Mouse (Mus musculus): ENCODE measurements around the gene Nrp2. TPM values are rescaled to one million over a fixed set of nuclear protein-coding genes. Genes with fewer than 3 reads are reported as not detected.

The Nrp2 gene
- polyA plus RNA-seq, 1 experiment from 2014 or later: 23.4 TPM

DNA sequence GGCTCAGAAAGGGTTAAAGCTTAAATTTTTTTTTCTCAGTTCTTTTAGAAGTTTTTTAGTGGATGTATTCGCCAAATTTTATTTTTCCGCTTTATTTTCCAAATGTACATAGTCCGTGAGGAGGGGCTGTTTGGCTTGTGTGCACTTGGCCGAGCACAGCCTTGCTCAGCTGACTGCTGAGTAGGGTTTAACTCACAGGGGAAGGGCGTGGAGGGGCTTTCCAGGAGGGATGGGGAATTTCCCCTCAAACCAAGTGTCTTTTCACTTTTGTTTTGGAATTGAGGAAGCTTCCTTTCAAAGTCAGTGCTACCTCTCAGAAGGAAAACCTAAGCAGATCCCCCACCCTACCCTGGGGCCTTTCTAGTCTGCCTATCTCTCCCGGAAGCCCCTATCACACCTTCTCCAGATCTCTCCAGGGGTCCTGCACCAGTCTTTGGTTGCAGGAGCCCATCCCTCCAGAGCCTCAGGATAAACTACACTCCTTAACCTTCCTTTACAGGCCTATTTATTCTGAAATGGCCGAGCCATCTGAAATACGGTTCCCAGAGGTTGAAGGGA lies 33.4 kb downstream of the Nrp2 start:
- no peak overlapping the region for H3K4me3 ChIP-seq (ENCODE audit: low read depth, low read length)
- no peaks in the 10 kb centered on the region for H3K36me3 ChIP-seq (ENCODE audit: control insufficient read depth, insufficient read depth, low read length)
- no peaks in the 10 kb centered on the region for H3K27me3 ChIP-seq (ENCODE audit: control insufficient read depth, insufficient read depth, low read depth, low read length)
- H3K9me3 ChIP-seq (replicated peaks; ENCODE audit: control insufficient read depth, low read length, poor library complexity, severe bottlenecking): no peaks in the 10 kb centered on the region
- H3K4me1 ChIP-seq (ENCODE audit: control insufficient read depth, insufficient read depth, low read length): peaks cover 12% of the 10 kb centered on the region
- no peak overlapping the region for H3K9ac ChIP-seq (ENCODE audit: low read depth, low read length)
- ATAC-seq: no peak
- H3K27ac ChIP-seq (ENCODE audit: low read length): no peak overlapping the region
- no peak overlapping the region for H3K4me2 ChIP-seq (ENCODE audit: low read length)
- 66% methylated on average over 8 of the region's 8 CpGs for WGBS

DNA sequence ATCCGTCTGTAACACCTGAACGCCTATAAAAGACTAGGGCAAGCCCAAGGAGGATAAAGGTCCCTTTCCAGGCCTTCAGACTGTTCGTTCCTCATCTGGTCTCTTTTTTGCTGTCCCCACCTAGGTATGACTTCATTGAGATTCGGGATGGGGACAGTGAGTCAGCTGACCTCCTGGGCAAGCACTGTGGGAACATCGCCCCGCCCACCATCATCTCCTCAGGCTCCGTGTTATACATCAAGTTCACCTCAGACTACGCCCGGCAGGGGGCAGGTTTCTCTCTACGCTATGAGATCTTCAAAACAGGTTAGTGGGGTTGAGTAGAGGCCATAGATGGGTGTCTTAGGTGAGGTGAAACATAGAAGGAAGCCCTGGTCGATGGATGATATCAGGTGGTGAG lies 35.1 kb downstream of the Nrp2 start:
- Histone ChIP-seq H3K9me3 (replicated peaks; ENCODE audit: control insufficient read depth, low read length, poor library complexity, severe bottlenecking) (no peaks in the 10 kb centered on the region), H3K9ac (ENCODE audit: low read depth, low read length) (no peak overlapping the region), H3K36me3 (ENCODE audit: control insufficient read depth, insufficient read depth, low read length) (no peaks in the 10 kb centered on the region), H3K4me1 (ENCODE audit: control insufficient read depth, insufficient read depth, low read length) (peaks cover 11% of the 10 kb centered on the region), H3K27ac (ENCODE audit: low read length) (no peak overlapping the region), H3K4me3 (ENCODE audit: low read depth, low read length) (no peak overlapping the region), H3K4me2 (ENCODE audit: low read length) (no peak overlapping the region), H3K27me3 (ENCODE audit: control insufficient read depth, insufficient read depth, low read depth, low read length) (no peaks in the 10 kb centered on the region)
- 0 out of 2 replicates have a peak, but pooled peaks have one; percentile 21 for ATAC-seq
- WGBS: 86% methylated on average over 11 of the region's 11 CpGs

DNA sequence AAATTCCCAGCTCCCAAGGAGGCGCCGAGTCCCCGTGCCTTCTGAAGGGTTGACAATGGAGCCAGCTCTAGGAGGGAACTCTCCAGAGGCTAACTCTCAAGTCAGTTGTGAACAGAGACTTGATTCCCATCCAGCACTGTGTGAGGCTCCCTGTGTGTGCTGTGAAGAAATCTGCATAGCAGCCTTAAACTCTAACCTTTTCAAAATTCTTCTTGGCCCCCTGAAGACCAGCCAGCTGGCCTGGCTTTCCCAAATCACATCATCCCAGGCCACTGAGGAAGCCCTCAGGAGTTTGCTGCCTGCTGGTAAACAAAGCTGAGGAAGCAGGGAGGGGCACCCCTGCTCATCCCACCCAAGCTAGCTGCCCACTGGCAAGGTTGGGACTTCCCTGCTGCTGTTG lies 39.0 kb downstream of the Nrp2 start:
- 22% methylated on average over 3 of the region's 3 CpGs for WGBS
- H3K27ac ChIP-seq (ENCODE audit: low read length): no peak overlapping the region
- no peak for ATAC-seq

DNA sequence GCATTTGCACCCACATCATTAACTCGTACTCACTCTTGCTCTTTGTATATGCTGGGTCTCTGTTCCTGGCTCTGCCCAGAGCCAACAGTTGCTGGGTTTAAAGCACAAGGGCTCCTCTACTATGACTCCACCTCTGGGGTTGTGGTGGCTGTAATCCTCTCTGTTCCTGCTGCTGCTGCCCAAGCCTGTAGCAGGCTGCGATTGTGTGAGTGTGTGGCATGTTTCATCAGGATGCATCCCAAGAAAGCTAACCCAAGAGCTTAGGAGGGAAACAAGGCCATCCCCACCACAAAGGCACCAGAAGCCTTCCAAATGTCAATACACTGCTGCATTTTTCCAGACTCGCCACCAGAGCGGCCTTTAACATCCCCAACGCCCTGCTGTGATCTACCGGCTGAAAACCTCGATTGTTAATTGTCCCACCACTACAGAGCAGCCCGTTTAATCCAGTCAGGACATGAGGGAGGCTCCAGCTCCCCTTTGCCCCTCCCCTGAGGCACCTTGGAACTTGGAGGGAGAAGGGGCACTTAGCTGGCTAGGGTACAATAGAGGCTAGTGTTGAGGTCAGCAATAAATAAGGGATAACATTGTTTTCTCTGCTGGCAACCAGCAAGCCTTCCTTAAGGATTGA lies 40.1 kb downstream of the Nrp2 start:
- no peak overlapping the region; the same call in 1 of the 2 replicates for H3K27ac ChIP-seq (ENCODE audit: low read length)
- H3K36me3 ChIP-seq (ENCODE audit: control insufficient read depth, insufficient read depth, low read length): peaks cover 7% of the 10 kb centered on the region
- H3K9me3 ChIP-seq (replicated peaks; ENCODE audit: control insufficient read depth, low read length, poor library complexity, severe bottlenecking): no peaks in the 10 kb centered on the region
- 0 out of 2 replicates have a peak, but pooled peaks cover 2% of the 10 kb centered on the region for H3K4me1 ChIP-seq (ENCODE audit: control insufficient read depth, insufficient read depth, low read length)
- no peaks in the 10 kb centered on the region; the same call in 1 of the 2 replicates for H3K27me3 ChIP-seq (ENCODE audit: control insufficient read depth, insufficient read depth, low read depth, low read length)
- no peak overlapping the region for H3K9ac ChIP-seq (ENCODE audit: low read depth, low read length)
- WGBS: 10% methylated on average over 8 of the region's 8 CpGs
- ATAC-seq: peak; percentile 58; the same call in 1 of the 2 replicates
- no peak overlapping the region for H3K4me2 ChIP-seq (ENCODE audit: low read length)
- H3K4me3 ChIP-seq (ENCODE audit: low read depth, low read length): no peak overlapping the region

More for the DNA sequence above, 39.0 kb downstream of the Nrp2 start:
- H3K4me3 ChIP-seq (ENCODE audit: low read depth, low read length): no peak overlapping the region
- 0 out of 2 replicates have a peak, but pooled peaks cover 2% of the 10 kb centered on the region for H3K4me1 ChIP-seq (ENCODE audit: control insufficient read depth, insufficient read depth, low read length)
- H3K27me3 ChIP-seq (ENCODE audit: control insufficient read depth, insufficient read depth, low read depth, low read length): no peaks in the 10 kb centered on the region
- peaks cover 5% of the 10 kb centered on the region; the same call in 1 of the 2 replicates for H3K36me3 ChIP-seq (ENCODE audit: control insufficient read depth, insufficient read depth, low read length)
- no peak overlapping the region for H3K4me2 ChIP-seq (ENCODE audit: low read length)
- H3K9me3 ChIP-seq (replicated peaks; ENCODE audit: control insufficient read depth, low read length, poor library complexity, severe bottlenecking): no peaks in the 10 kb centered on the region
- H3K9ac ChIP-seq (ENCODE audit: low read depth, low read length): no peak overlapping the region

DNA sequence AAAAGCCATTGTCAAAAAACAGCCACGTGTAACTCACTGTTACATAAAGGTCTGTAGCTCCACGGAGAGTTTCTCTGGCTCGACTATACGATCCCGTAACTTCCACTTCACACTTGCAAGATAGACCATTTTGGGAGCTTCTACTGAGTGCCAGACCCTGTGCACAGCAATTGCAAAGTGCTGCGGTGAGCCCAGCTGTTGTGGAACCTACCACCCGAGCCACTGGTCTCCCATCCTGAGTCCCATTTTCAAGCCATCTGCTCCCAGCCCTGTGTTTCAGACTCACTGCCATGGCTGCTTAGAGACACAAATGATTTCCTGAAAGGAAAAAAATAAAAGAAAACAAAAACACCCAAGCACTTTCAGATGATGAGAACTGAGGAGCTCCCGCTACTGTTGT lies 42.8 kb downstream of the Nrp2 start:
- Histone ChIP-seq H3K4me3 (ENCODE audit: low read depth, low read length) (no peak overlapping the region), H3K27me3 (ENCODE audit: control insufficient read depth, insufficient read depth, low read depth, low read length) (no peaks in the 10 kb centered on the region; the same call in 1 of the 2 replicates), H3K9ac (ENCODE audit: low read depth, low read length) (no peak overlapping the region), H3K4me2 (ENCODE audit: low read length) (no peak overlapping the region), H3K4me1 (ENCODE audit: control insufficient read depth, insufficient read depth, low read length) (peaks cover 10% of the 10 kb centered on the region), H3K27ac (ENCODE audit: low read length) (no peak overlapping the region), H3K36me3 (ENCODE audit: control insufficient read depth, insufficient read depth, low read length) (peaks cover 7% of the 10 kb centered on the region), H3K9me3 (replicated peaks; ENCODE audit: control insufficient read depth, low read length, poor library complexity, severe bottlenecking) (no peaks in the 10 kb centered on the region)
- WGBS: 89% methylated on average over 8 of the region's 8 CpGs
- no peak for ATAC-seq

DNA sequence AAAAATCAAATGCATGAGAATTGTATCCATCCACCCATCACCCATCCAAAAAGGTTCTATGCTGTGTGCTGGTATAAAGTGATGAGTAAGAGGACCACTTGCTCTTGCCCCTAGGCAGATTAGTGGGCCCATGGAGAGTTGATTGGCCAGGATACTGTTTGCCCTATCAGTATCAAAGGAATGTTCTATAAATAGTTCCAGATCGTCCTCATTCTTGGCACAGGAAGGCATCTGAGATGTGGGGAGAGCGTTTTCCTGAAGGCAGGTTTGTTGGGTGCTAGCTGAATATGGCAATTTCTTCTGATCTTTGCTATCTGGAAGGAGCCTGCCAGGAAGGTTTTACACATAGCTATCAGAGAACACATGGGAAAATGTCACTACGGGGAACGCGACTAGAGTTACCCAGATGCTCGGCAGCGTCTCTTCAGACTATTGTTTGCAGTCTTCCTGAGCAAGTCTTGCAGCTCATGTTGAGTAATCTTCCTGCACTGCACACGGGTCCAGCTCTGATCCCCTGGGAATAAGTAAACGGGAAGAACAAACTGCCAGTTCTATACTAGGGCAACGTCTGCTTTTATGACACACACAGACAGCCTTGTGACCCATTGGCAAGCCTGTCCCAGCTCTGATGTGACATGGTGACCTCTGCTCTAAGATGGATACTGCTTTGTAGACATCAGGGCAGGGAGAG lies 44.5 kb downstream of the Nrp2 start:
- Histone ChIP-seq H3K4me3 (ENCODE audit: low read depth, low read length) (no peak overlapping the region), H3K27me3 (ENCODE audit: control insufficient read depth, insufficient read depth, low read depth, low read length) (no peaks in the 10 kb centered on the region; the same call in 1 of the 2 replicates), H3K27ac (ENCODE audit: low read length) (no peak overlapping the region), H3K9me3 (replicated peaks; ENCODE audit: control insufficient read depth, low read length, poor library complexity, severe bottlenecking) (no peaks in the 10 kb centered on the region), H3K4me1 (ENCODE audit: control insufficient read depth, insufficient read depth, low read length) (peaks cover 23% of the 10 kb centered on the region), H3K4me2 (ENCODE audit: low read length) (no peak overlapping the region), H3K36me3 (ENCODE audit: control insufficient read depth, insufficient read depth, low read length) (peaks cover 7% of the 10 kb centered on the region), H3K9ac (ENCODE audit: low read depth, low read length) (no peak overlapping the region)
- WGBS: 75% methylated on average over 10 of the region's 10 CpGs
- ATAC-seq: no peak

DNA sequence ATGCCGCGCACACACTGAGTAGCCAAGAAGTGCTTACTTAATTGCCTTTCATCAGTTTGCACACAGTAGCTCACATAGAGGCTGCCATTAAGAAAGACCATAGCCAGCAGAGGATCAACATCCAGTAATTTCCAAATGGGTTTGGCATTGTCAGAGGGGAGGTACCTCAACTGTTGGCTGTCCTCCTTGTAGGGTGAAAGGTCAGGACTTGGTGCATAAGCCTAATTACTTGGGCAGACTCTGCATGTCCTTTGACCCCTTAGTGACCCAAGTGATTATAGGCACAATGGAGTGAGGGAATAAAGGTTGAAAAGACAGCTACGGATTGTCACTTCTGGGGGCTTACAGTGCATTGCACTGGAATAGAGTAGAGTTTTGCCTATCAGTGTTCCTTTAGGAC lies 45.3 kb downstream of the Nrp2 start:
- no peak overlapping the region for H3K27ac ChIP-seq (ENCODE audit: low read length)
- H3K27me3 ChIP-seq (ENCODE audit: control insufficient read depth, insufficient read depth, low read depth, low read length): no peaks in the 10 kb centered on the region; the same call in 1 of the 2 replicates
- no peak overlapping the region for H3K4me2 ChIP-seq (ENCODE audit: low read length)
- no peak overlapping the region for H3K4me3 ChIP-seq (ENCODE audit: low read depth, low read length)
- no peak for ATAC-seq
- H3K9me3 ChIP-seq (replicated peaks; ENCODE audit: control insufficient read depth, low read length, poor library complexity, severe bottlenecking): no peaks in the 10 kb centered on the region
- no peak overlapping the region for H3K9ac ChIP-seq (ENCODE audit: low read depth, low read length)
- WGBS: 65% methylated on average over 3 of the region's 3 CpGs
- H3K36me3 ChIP-seq (ENCODE audit: control insufficient read depth, insufficient read depth, low read length): peaks cover 7% of the 10 kb centered on the region
- peaks cover 25% of the 10 kb centered on the region for H3K4me1 ChIP-seq (ENCODE audit: control insufficient read depth, insufficient read depth, low read length)

DNA sequence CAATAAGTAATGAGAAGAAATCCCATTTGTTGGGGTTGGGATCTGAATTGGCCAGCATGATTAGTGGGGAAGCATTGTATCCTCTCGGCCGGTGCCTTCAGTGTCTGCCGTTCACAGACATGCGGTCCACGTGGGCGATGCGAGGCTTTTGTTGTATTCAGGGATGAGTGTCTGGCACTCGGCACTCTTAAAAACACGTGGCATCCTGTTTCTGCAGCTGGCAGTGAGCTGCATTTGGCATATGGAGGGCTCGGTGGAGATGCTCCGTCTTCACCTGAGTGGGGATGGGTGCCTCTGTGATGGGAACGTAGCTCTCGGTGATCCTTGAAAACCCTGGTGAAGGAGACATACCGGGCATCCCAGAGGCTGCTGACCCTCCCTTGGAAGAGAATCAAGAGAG lies 46.6 kb downstream of the Nrp2 start:
- Histone ChIP-seq H3K27ac (ENCODE audit: low read length) (no peak overlapping the region), H3K9me3 (replicated peaks; ENCODE audit: control insufficient read depth, low read length, poor library complexity, severe bottlenecking) (no peaks in the 10 kb centered on the region), H3K36me3 (ENCODE audit: control insufficient read depth, insufficient read depth, low read length) (peaks cover 7% of the 10 kb centered on the region), H3K9ac (ENCODE audit: low read depth, low read length) (no peak overlapping the region), H3K27me3 (ENCODE audit: control insufficient read depth, insufficient read depth, low read depth, low read length) (no peaks in the 10 kb centered on the region; the same call in 1 of the 2 replicates), H3K4me1 (ENCODE audit: control insufficient read depth, insufficient read depth, low read length) (peaks cover 28% of the 10 kb centered on the region), H3K4me3 (ENCODE audit: low read depth, low read length) (no peak overlapping the region), H3K4me2 (ENCODE audit: low read length) (no peak overlapping the region)
- ATAC-seq: no peak
- 52% methylated on average over 14 of the region's 14 CpGs for WGBS

Measured in midbrain, embryonic 16.5 days (tissue).